Mouse (Mus musculus) myocyte (in vitro differentiated cells): ENCODE results near the gene Ttc21b.

ENCODE experiments used
- CEBPB ChIP-seq: IDR thresholded peaks from 2 replicates; pipeline ENCODE4 v1.6.1; 2011; ENCODE audit warnings: mild to moderate bottlenecking, moderate library complexity; ENCODE audit not compliant: poor library complexity, insufficient read depth, severe bottlenecking
- MAX ChIP-seq: IDR thresholded peaks from one replicate; pipeline ENCODE4 v1.6.1; 2011; ENCODE audit warnings: low read depth, mild to moderate bottlenecking, control low read depth
- POLR2A ChIP-seq: IDR thresholded peaks from one replicate; pipeline ENCODE4 v1.6.1; 2011; ENCODE audit warnings: low read depth, mild to moderate bottlenecking, control low read depth, moderate library complexity; ENCODE audit not compliant: insufficient read length
- SRF ChIP-seq: IDR thresholded peaks from one replicate; pipeline ENCODE4 v1.6.1; 2011; ENCODE audit warnings: low read depth; ENCODE audit not compliant: control insufficient read depth, insufficient read length
- USF1 ChIP-seq: IDR thresholded peaks from one replicate; pipeline ENCODE4 v1.6.1; 2011; ENCODE audit warnings: low read depth, mild to moderate bottlenecking, control low read depth, moderate library complexity

- TF ChIP-seq POLR2A (no peak), USF1 (no peak), SRF (no peak), CEBPB (no peak), MAX (no peak)
Measured at GRCm38 (mm10) chr2:66144770-66145169, 111.6 kb downstream of the Ttc21b start.
